Mouse (Mus musculus) embryonic fibroblast, embryonic 13.5 days (primary cell): Measurements from ENCODE around the gene Plekhh3.

ENCODE experiments used
- CTCF ChIP-seq: IDR thresholded peaks from 2 replicates; pipeline ENCODE4 v1.5.1; 2011; ENCODE audit warnings: mild to moderate bottlenecking, control low read depth, low read length, moderate library complexity, borderline replicate concordance; ENCODE audit not compliant: insufficient read depth
- POLR2A ChIP-seq: IDR thresholded peaks from 2 replicates; pipeline ENCODE4 v1.6.1; 2011; ENCODE audit warnings: low read depth, mild to moderate bottlenecking, control low read depth, low read length, moderate library complexity

DNA sequence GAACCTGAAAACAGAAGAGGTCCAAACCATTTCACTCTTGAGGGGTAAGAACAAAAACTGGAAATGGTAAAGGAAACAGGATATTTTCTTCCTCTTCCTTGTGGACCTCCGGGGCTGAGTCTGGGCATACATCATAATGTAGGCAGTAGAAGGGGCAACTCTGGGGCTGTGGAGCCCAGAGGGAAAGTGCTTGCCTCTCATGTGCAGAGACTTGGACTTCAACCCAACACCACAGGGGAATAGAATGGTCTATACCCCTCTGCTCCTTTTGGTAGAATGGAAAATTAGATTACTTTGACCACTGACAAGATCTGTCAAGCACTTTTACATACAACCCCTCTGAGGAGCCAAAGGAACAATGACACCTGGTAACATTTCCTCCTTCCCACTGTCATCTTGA is 23.9 kb upstream of the Plekhh3 start:
- TF ChIP-seq CTCF (no peak), POLR2A (no peak)
